ENCODE assay signal across 26 mouse cellular contexts in genomic region chr6:34337799-34338198, GRCm38 (mm10).
"Had no signal": no experiment of that assay in that cellular context is flagged by ENCODE, and none has a peak within 500 bp of the region (broad histone marks: within the 10 kb centered on the region; RNA-seq: fewer than 3 reads in every experiment).

No protein-coding gene starts in this region.

- H3K4me1 ChIP-seq: hindbrain, embryonic 13.5 days; hindbrain, embryonic 15.5 days; limb, embryonic 10.5 days; limb, embryonic 12.5 days; liver, embryonic 13.5 days; liver, embryonic 15.5 days had no signal

- DNase-seq: gastrocnemius, adult 2 months; gastrocnemius, postnatal 10 days; gastrocnemius, postnatal 25 days; heart, adult 2 months; heart, postnatal 14 days; heart, postnatal 36 days; kidney, adult 18-20 months; kidney, adult 8-10 months; kidney, postnatal 10 days; kidney, postnatal 25 days; kidney, postnatal 4 days; liver; liver, embryonic 13.5 days had no signal

- ATAC-seq: hindbrain, postnatal 0 days; intestine, embryonic 16.5 days had no signal

- H3K36me3 ChIP-seq: heart, embryonic 13.5 days; heart, embryonic 15.5 days; hindbrain, embryonic 13.5 days; hindbrain, embryonic 15.5 days; limb, embryonic 10.5 days; limb, embryonic 12.5 days; liver, embryonic 13.5 days; liver, embryonic 15.5 days had no signal

- H3K27ac ChIP-seq: gastrocnemius, adult 2 months; heart, adult 2 months; heart, embryonic 13.5 days; heart, embryonic 15.5 days; hindbrain, embryonic 13.5 days; hindbrain, embryonic 15.5 days; hindbrain, postnatal 0 days; layer of hippocampus, adult 2 months; left cerebral cortex, adult 2 months; limb, embryonic 10.5 days; limb, embryonic 12.5 days; liver, embryonic 13.5 days; liver, embryonic 15.5 days had no signal

- H3K4me2 ChIP-seq: heart, embryonic 11.5 days; heart, embryonic 13.5 days; heart, embryonic 15.5 days; hindbrain, embryonic 13.5 days; hindbrain, embryonic 15.5 days; limb, embryonic 12.5 days; liver, embryonic 11.5 days; liver, embryonic 13.5 days; liver, embryonic 15.5 days had no signal

- H3K9ac ChIP-seq: heart, embryonic 13.5 days; heart, embryonic 15.5 days; hindbrain, embryonic 13.5 days; hindbrain, embryonic 15.5 days; limb, embryonic 12.5 days; liver, embryonic 13.5 days; liver, embryonic 15.5 days had no signal

- H3K4me3 ChIP-seq: gastrocnemius, adult 2 months; heart, adult 2 months; heart, embryonic 13.5 days; heart, embryonic 15.5 days; hindbrain, embryonic 13.5 days; hindbrain, embryonic 15.5 days; layer of hippocampus, adult 2 months; left cerebral cortex, adult 2 months; limb, embryonic 10.5 days; limb, embryonic 12.5 days; liver, embryonic 13.5 days; liver, embryonic 15.5 days had no signal

- H3K9me3 ChIP-seq: heart, embryonic 13.5 days; heart, embryonic 15.5 days; hindbrain, embryonic 13.5 days; hindbrain, embryonic 15.5 days; limb, embryonic 10.5 days; liver, embryonic 13.5 days; liver, embryonic 15.5 days had no signal

- H3K27me3 ChIP-seq: heart, embryonic 13.5 days; heart, embryonic 15.5 days; hindbrain, embryonic 13.5 days; hindbrain, embryonic 15.5 days; limb, embryonic 12.5 days; liver, embryonic 13.5 days; liver, embryonic 15.5 days had no signal
